Mouse (Mus musculus): ENCODE results near the gene Mapkapk2. TPM values are rescaled to one million over a fixed set of nuclear protein-coding genes. Genes with fewer than 3 reads are reported as not detected.

Mapkapk2 gene
- polyA plus RNA-seq, 1 experiment from 2014 or later = 34.6 TPM

- no peak for DNase-seq (ENCODE audit: low spot score)
- Histone ChIP-seq H3K4me2 (replicated peaks; ENCODE audit: low read depth) (no peak overlapping the region), H3K9ac (ENCODE audit: low read length) (no peak overlapping the region), H3K27ac (replicated peaks) (0 out of 2 replicates have a peak overlapping the region, but pooled peaks have one; percentile 40), H3K4me3 (ENCODE audit: low read depth, low read length) (no peak overlapping the region), H3K36me3 (ENCODE audit: control insufficient read depth, insufficient read depth, low read length) (no peaks in the 10 kb centered on the region), H3K9me3 (ENCODE audit: control insufficient read depth, low read length) (no peaks in the 10 kb centered on the region), H3K27me3 (ENCODE audit: control insufficient read depth, insufficient read depth, low read length) (no peaks in the 10 kb centered on the region), H3K4me1 (replicated peaks; ENCODE audit: control insufficient read depth, insufficient read depth) (peaks cover 32% of the 10 kb centered on the region)
- peak; percentile 70 for ATAC-seq (ENCODE audit: low FRiP score, low TSS enrichment)
- 57% methylated on average over 2 of the region's 2 CpGs for WGBS
- TF ChIP-seq CTCF (IDR thresholded peaks at IDR 0.05; ENCODE audit: low read depth) (no peak), EP300 (optimal IDR thresholded peaks at IDR 0.05) (no peak)
These were observed 8.0 kb downstream of the Mapkapk2 start for GRCm38 (mm10) chr1:131089525-131090127.

GRCm38 (mm10) chr1:131088547-131088946 is 9.1 kb downstream of the Mapkapk2 start:
- Histone ChIP-seq H3K27me3 (ENCODE audit: control insufficient read depth, insufficient read depth, low read length) (no peaks in the 10 kb centered on the region), H3K4me1 (replicated peaks; ENCODE audit: control insufficient read depth, insufficient read depth) (peaks cover 39% of the 10 kb centered on the region), H3K36me3 (ENCODE audit: control insufficient read depth, insufficient read depth, low read length) (no peaks in the 10 kb centered on the region), H3K9ac (ENCODE audit: low read length) (no peak overlapping the region), H3K4me3 (ENCODE audit: low read depth, low read length) (no peak overlapping the region), H3K9me3 (ENCODE audit: control insufficient read depth, low read length) (no peaks in the 10 kb centered on the region), H3K27ac (replicated peaks) (no peak overlapping the region), H3K4me2 (replicated peaks; ENCODE audit: low read depth) (no peak overlapping the region)
- TF ChIP-seq CTCF (IDR thresholded peaks at IDR 0.05; ENCODE audit: low read depth) (no peak), EP300 (optimal IDR thresholded peaks at IDR 0.05) (no peak)
- no peak for ATAC-seq (ENCODE audit: low FRiP score, low TSS enrichment)
- WGBS = 56% methylated on average over 11 of the region's 11 CpGs
- no peak for DNase-seq (ENCODE audit: low spot score)

GRCm38 (mm10) chr1:131086907-131087306 is 10.7 kb downstream of the Mapkapk2 start:
- no peak for DNase-seq (ENCODE audit: low spot score)
- H3K4me3 ChIP-seq (ENCODE audit: low read depth, low read length) = no peak overlapping the region
- no peak overlapping the region for H3K9ac ChIP-seq (ENCODE audit: low read length)
- H3K27ac ChIP-seq (replicated peaks) = no peak overlapping the region; the same call in 1 of the 2 replicates
- H3K4me2 ChIP-seq (replicated peaks; ENCODE audit: low read depth) = peak overlapping the region; percentile 8; the same call in 1 of the 2 replicates
- H3K9me3 ChIP-seq (ENCODE audit: control insufficient read depth, low read length) = no peaks in the 10 kb centered on the region
- no peaks in the 10 kb centered on the region for H3K27me3 ChIP-seq (ENCODE audit: control insufficient read depth, insufficient read depth, low read length)
- H3K36me3 ChIP-seq (ENCODE audit: control insufficient read depth, insufficient read depth, low read length) = no peaks in the 10 kb centered on the region
- no peak for ATAC-seq (ENCODE audit: low FRiP score, low TSS enrichment)
- H3K4me1 ChIP-seq (replicated peaks; ENCODE audit: control insufficient read depth, insufficient read depth) = peaks cover 39% of the 10 kb centered on the region
- TF ChIP-seq CTCF (IDR thresholded peaks at IDR 0.05; ENCODE audit: low read depth) (no peak), EP300 (optimal IDR thresholded peaks at IDR 0.05) (no peak)
- 34% methylated on average over 7 of the region's 7 CpGs for WGBS

GRCm38 (mm10) chr1:131085957-131086739 is 11.5 kb downstream of the Mapkapk2 start:
- H3K27ac ChIP-seq (replicated peaks) = no peak overlapping the region; the same call in 1 of the 2 replicates
- WGBS = 39% methylated on average over 4 of the region's 4 CpGs
- peaks cover 39% of the 10 kb centered on the region for H3K4me1 ChIP-seq (replicated peaks; ENCODE audit: control insufficient read depth, insufficient read depth)

GRCm38 (mm10) chr1:131085272-131085671 is 12.4 kb downstream of the Mapkapk2 start:
- ATAC-seq (ENCODE audit: low FRiP score, low TSS enrichment) (no peak), DNase-seq (ENCODE audit: low spot score) (no peak)
- Histone ChIP-seq H3K27ac (replicated peaks) (no peak overlapping the region), H3K4me2 (replicated peaks; ENCODE audit: low read depth) (no peak overlapping the region), H3K9me3 (ENCODE audit: control insufficient read depth, low read length) (no peaks in the 10 kb centered on the region), H3K4me1 (replicated peaks; ENCODE audit: control insufficient read depth, insufficient read depth) (peaks cover 34% of the 10 kb centered on the region), H3K9ac (ENCODE audit: low read length) (no peak overlapping the region), H3K27me3 (ENCODE audit: control insufficient read depth, insufficient read depth, low read length) (no peaks in the 10 kb centered on the region), H3K36me3 (ENCODE audit: control insufficient read depth, insufficient read depth, low read length) (no peaks in the 10 kb centered on the region), H3K4me3 (ENCODE audit: low read depth, low read length) (no peak overlapping the region)
- TF ChIP-seq EP300 (optimal IDR thresholded peaks at IDR 0.05) (no peak), CTCF (IDR thresholded peaks at IDR 0.05; ENCODE audit: low read depth) (no peak)
- 66% methylated on average over 3 of the region's 3 CpGs for WGBS

More at GRCm38 (mm10) chr1:131085957-131086739, 11.5 kb downstream of the Mapkapk2 start:
- H3K9ac ChIP-seq (ENCODE audit: low read length) = no peak overlapping the region
- TF ChIP-seq EP300 (optimal IDR thresholded peaks at IDR 0.05) = no peak
- TF ChIP-seq CTCF (IDR thresholded peaks at IDR 0.05; ENCODE audit: low read depth) = no peak
- H3K4me3 ChIP-seq (ENCODE audit: low read depth, low read length) = no peak overlapping the region
- no peaks in the 10 kb centered on the region for H3K27me3 ChIP-seq (ENCODE audit: control insufficient read depth, insufficient read depth, low read length)
- H3K36me3 ChIP-seq (ENCODE audit: control insufficient read depth, insufficient read depth, low read length) = no peaks in the 10 kb centered on the region
- H3K4me2 ChIP-seq (replicated peaks; ENCODE audit: low read depth) = 0 out of 2 replicates have a peak overlapping the region, but pooled peaks have one; percentile 8
- ATAC-seq (ENCODE audit: low FRiP score, low TSS enrichment) = no peak
- DNase-seq (ENCODE audit: low spot score) = no peak
- H3K9me3 ChIP-seq (ENCODE audit: control insufficient read depth, low read length) = no peaks in the 10 kb centered on the region
